Mouse (Mus musculus) myocyte (in vitro differentiated cells): Measurements from ENCODE around the gene Armc2. TPM values are rescaled to one million over a fixed set of nuclear protein-coding genes. Genes with fewer than 3 reads are reported as not detected.

ENCODE experiments used
- H3K27me3 ChIP-seq: one replicate; pipeline ENCODE4 v1.6.1; 2011; ENCODE audit not compliant: control insufficient read depth, insufficient read depth, insufficient read length
- H3K36me3 ChIP-seq: one replicate; pipeline ENCODE4 v1.6.1; 2011; ENCODE audit not compliant: control insufficient read depth, insufficient read depth
- H3K4me2 ChIP-seq: one replicate; pipeline ENCODE4 v1.6.1; 2011; ENCODE audit warnings: low read depth, control low read depth
- H3K4me3 ChIP-seq: one replicate; pipeline ENCODE4 v1.5.1; 2011; ENCODE audit warnings: mild to moderate bottlenecking, control low read depth, moderate library complexity
- H3K79me2 ChIP-seq: one replicate; pipeline ENCODE4 v1.6.1; 2011; ENCODE audit not compliant: control insufficient read depth, insufficient read depth
- H3ac ChIP-seq: one replicate; pipeline ENCODE4 v1.6.1; 2011; ENCODE audit not compliant: control insufficient read depth, insufficient read length
- CEBPB ChIP-seq: IDR thresholded peaks from 2 replicates; pipeline ENCODE4 v1.6.1; 2011; ENCODE audit warnings: mild to moderate bottlenecking, moderate library complexity; ENCODE audit not compliant: poor library complexity, insufficient read depth, severe bottlenecking
- POLR2AphosphoS2 ChIP-seq: IDR thresholded peaks from one replicate; pipeline ENCODE4 v1.6.1; 2011; ENCODE audit warnings: low read depth, control low read depth; ENCODE audit not compliant: insufficient read length
- polyA plus RNA-seq: library from polyadenylated mRNA; unstranded; fragments of >200 nt; fragmentation: generic; extraction: Trizol; gene quantifications from one replicate; pipeline ENCODE4 v1.2.1, GENCODE M21; 2012; ENCODE audit warnings: missing spikeins

The Armc2 gene
- polyA plus RNA-seq, 1 experiment: 0.31 TPM

DNA sequence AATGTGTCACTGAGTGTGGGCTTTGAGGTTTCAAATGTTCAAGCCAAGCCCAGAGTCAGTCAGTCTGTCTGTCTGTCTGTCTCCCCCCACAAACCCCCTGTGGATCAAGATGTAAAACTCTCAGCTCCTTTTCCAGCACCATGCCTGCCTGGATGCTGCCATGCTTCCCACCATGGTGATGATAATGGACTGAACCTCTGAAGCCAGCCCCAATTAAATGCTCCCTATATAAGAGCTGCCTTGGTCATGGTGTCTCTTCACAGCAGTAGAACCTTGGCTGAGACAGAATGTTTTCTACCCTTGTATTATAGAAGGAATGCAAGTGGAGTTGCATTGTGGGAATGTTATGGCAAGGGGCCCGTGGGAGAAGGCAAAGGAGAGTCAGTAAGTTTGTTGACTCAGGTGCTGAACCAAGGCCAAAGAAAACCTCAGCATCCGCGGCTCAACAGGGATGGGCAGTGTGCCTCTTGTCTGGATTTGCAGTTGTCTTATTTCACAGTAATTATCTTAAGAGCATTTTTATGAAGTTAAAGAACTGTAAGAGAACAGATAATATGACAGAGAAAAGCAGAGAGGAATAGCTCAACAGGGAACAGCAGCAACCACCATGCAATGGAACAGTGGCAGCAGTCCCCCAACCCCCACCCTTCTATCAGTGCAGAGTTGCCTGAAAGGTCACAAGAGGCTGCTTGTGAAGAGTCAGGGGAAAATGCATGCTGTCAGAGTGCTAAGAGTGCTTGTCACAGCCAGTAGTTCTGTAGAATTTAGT, 152.0 kb downstream of the Armc2 start:
- Histone ChIP-seq H3K4me2 (peak overlapping the region; percentile 53), H3K79me2 (no peaks in the 10 kb centered on the region), H3ac (no peak overlapping the region), H3K36me3 (no peaks in the 10 kb centered on the region), H3K4me3 (no peak overlapping the region), H3K27me3 (no peaks in the 10 kb centered on the region)
- TF ChIP-seq POLR2AphosphoS2 (no peak), CEBPB (no peak)

Other genes with a start within 250 kb of the Armc2 start
- 3.3 TPM for gene Cep57l1, start 208.6 kb downstream of the Armc2 start, polyA plus RNA-seq
- gene Sesn1, start 208.5 kb downstream of the Armc2 start, polyA plus RNA-seq: 9.7 TPM